Mouse (Mus musculus) lung, postnatal 0 days (tissue): ENCODE measurements around the gene Oas1d.

Source experiments
- CTCF ChIP-seq: IDR thresholded peaks from 2 replicates; pipeline ENCODE4 v1.5.1; 2016; ENCODE audit warnings: antibody characterized with exemption, mild to moderate bottlenecking
- EP300 ChIP-seq: IDR thresholded peaks from 2 replicates; pipeline ENCODE4 v1.6.1; 2016; ENCODE audit warnings: antibody characterized with exemption, mild to moderate bottlenecking, control low read depth

DNA sequence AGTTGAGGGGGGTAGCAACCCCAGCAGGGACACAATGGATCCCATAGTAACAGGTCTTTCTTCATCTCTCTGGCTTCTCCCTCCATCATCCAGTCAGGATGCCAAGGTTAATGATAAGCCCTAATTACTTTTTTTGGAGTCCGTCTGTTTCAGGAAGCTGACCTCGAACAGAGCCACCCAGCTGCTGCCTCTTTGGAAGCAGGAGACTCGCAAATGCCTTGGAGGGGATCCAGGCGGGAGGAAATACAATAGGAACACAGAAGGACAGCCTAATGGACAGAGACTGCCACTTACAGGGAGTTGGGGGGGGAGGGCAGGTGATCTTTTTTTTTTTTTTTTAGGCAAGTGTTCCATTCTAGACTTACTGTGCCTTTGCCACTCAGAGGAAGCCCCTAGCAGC lies 55.4 kb downstream of the Oas1d start:
- TF ChIP-seq CTCF: no peak
- no peak for TF ChIP-seq EP300
